Mouse (Mus musculus): ENCODE measurements around the gene Sash1. TPM values are rescaled to one million over a fixed set of nuclear protein-coding genes. Genes with fewer than 3 reads are reported as not detected.

The Sash1 gene
- polyA plus RNA-seq, 1 experiment from 2014 or later, result 4.4 TPM

DNA sequence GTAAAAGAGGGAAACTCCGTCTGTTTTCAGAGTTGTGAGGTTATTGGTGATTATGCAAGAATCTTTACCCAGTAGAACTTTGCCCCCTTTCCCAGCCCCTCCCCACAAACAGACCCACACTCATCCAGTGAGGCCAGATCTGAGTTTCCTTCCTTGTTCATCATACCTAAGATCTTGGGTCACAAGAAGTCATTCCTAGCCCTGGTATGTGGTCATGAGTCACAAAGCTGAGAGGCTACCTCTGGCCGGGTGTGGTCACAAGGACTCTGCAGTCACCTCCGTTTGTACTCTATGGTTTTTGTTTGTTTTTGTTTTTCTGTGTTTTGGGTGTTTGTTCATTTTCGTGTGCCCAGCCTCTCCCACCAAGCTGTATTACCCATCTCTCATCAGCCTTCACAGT is 4.6 kb upstream of the Sash1 start:
- WGBS, result 89% methylated on average over 4 of the region's 4 CpGs
- no peak for ATAC-seq (ENCODE audit: low FRiP score)
- no peaks in the 10 kb centered on the region for H3K36me3 ChIP-seq

DNA sequence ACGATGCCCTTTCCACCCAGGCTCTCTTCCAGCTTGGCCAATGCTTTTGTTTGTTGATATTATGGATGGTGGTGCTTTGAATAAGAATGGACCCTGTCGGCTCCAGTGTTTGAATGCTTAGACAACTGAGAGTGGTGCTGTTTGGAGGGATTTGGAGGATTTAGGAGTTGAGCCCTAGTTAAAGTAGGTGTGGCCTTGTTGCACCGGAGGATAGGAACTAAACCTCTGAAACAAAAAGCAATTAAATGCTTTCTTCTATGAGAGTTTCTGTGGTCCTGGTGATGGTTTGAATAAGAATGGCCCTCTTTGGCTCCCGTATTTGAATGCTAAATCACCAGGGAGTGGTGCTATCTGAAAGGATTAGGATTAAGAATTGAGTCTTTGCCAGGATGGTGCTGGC is 3.5 kb upstream of the Sash1 start:
- WGBS, result 20% methylated on average over 4 of the region's 4 CpGs
- Histone ChIP-seq H3K36me3 (no peaks in the 10 kb centered on the region), H3K4me1 (replicated peaks) (peaks cover 4% of the 10 kb centered on the region), H3K4me2 (no peak overlapping the region), H3K27me3 (peaks cover 13% of the 10 kb centered on the region), H3K4me3 (no peak overlapping the region), H3K27ac (no peak overlapping the region), H3K9ac (no peak overlapping the region), H3K9me3 (no peaks in the 10 kb centered on the region)
- no peak for ATAC-seq (ENCODE audit: low FRiP score)

More for the DNA sequence above, 4.6 kb upstream of the Sash1 start:
- Histone ChIP-seq H3K9ac (no peak overlapping the region), H3K4me3 (no peak overlapping the region), H3K27ac (no peak overlapping the region), H3K4me2 (no peak overlapping the region), H3K27me3 (peaks cover 8% of the 10 kb centered on the region), H3K4me1 (replicated peaks) (peaks cover 3% of the 10 kb centered on the region), H3K9me3 (no peaks in the 10 kb centered on the region)

DNA sequence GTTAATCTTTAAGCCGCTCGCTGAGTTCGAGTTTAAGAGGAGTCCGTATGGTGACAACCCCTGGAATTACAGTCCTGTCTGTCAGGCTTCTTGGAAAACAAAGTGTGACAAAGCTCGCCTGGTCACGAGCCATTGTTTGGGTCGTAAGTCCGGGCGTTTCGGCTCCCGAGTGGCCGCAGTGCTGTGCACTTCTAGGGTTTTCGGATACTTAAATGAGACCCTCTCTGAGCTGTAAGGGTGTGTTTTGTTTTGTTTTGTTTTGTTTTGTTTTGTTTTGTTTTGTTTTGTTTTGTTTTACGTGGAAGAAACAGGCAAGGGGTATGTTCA is 621 bp upstream of the Sash1 start:
- peak overlapping the region; percentile 70 for H3K4me3 ChIP-seq
- H3K4me2 ChIP-seq, result peak overlapping the region; percentile 95
- H3K9me3 ChIP-seq, result no peaks in the 10 kb centered on the region
- WGBS, result under 1% methylated on average over 14 of the region's 14 CpGs
- peaks cover 7% of the 10 kb centered on the region for H3K4me1 ChIP-seq (replicated peaks)
- peak overlapping the region; percentile 86 for H3K27ac ChIP-seq
- ATAC-seq (ENCODE audit: low FRiP score), result peak; percentile 58
- no peaks in the 10 kb centered on the region for H3K36me3 ChIP-seq
- H3K9ac ChIP-seq, result peak overlapping the region; percentile 72
- peaks cover 14% of the 10 kb centered on the region for H3K27me3 ChIP-seq

DNA sequence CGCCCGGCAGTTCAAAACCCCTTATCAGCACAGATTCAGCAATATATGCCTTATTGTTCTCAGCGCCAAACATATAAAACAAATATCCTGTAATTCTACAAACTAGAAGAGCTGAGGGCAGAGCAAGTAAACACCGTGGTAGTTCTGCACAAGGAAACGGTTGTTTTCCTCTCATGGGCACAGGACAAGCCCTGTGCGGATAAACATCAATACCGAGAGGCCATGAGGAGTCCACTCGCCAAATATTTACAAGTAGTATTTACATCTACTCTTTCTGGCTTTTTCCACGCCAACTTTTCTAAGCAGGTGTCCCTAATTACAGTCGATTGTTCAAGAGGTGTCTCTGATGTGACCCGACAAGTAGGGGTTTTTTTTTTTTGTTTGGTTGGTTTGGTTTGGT is 669 bp downstream of the Sash1 start:
- Histone ChIP-seq H3K9me3 (no peaks in the 10 kb centered on the region), H3K36me3 (no peaks in the 10 kb centered on the region), H3K4me2 (peak overlapping the region; percentile 95), H3K4me1 (replicated peaks) (peaks cover 7% of the 10 kb centered on the region), H3K9ac (peak overlapping the region; percentile 72), H3K4me3 (peak overlapping the region; percentile 70), H3K27ac (0 out of 2 replicates have a peak overlapping the region, but pooled peaks have one; percentile 86), H3K27me3 (peaks cover 14% of the 10 kb centered on the region)
- 1% methylated on average over 11 of the region's 11 CpGs for WGBS
- ATAC-seq (ENCODE audit: low FRiP score), result no peak

DNA sequence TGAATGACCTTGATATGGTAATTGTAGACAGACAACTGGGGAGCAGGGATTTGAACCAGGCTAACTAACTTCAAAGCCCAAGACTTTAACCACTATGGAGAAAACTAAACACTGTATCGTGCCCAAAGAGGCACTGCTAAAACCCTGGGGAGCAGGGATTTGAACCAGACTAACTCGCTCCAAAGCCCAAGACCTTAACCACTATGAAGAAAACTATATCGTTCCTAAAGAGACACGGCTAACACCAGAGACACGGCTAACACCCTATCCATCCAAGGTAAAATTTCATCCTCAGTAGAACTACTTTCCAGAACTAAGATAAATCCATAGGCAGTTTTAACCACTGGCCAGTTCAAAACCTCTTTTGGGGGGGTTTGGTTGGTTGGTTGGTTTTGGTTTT is 1.3 kb downstream of the Sash1 start:
- Histone ChIP-seq H3K9ac (no peak overlapping the region), H3K9me3 (no peaks in the 10 kb centered on the region), H3K27me3 (peaks cover 14% of the 10 kb centered on the region), H3K4me2 (peak overlapping the region; percentile 95), H3K4me1 (replicated peaks) (peaks cover 7% of the 10 kb centered on the region), H3K27ac (no peak overlapping the region), H3K36me3 (no peaks in the 10 kb centered on the region), H3K4me3 (peak overlapping the region; percentile 70; the same call in 1 of the 2 replicates)
- no peak for ATAC-seq (ENCODE audit: low FRiP score)
- 49% methylated on average over 5 of the region's 5 CpGs for WGBS

DNA sequence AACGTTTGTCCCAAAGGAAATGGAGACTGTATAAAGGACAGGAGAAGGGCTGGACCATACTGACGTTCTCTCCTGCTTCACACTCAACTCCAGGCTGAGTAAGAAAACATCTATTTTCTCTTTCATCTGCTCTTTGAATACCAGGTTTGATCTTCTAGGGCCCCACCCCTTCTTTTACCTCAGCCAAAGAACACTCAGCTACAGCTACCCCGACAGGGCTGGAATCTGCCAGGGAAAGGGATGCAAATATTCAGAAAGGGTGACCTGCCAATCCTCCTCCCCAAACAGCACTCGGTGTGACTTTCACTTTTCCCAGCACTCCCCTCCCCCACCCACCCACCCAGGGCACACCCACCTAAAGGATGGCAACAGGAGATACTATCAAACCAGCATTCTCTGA is 2.2 kb downstream of the Sash1 start:
- Histone ChIP-seq H3K27ac (no peak overlapping the region), H3K36me3 (no peaks in the 10 kb centered on the region), H3K27me3 (peaks cover 14% of the 10 kb centered on the region), H3K4me2 (peak overlapping the region; percentile 95), H3K9ac (no peak overlapping the region), H3K4me1 (replicated peaks) (peaks cover 10% of the 10 kb centered on the region), H3K4me3 (no peak overlapping the region), H3K9me3 (no peaks in the 10 kb centered on the region)
- 12% methylated on average over 4 of the region's 4 CpGs for WGBS
- ATAC-seq (ENCODE audit: low FRiP score), result no peak

DNA sequence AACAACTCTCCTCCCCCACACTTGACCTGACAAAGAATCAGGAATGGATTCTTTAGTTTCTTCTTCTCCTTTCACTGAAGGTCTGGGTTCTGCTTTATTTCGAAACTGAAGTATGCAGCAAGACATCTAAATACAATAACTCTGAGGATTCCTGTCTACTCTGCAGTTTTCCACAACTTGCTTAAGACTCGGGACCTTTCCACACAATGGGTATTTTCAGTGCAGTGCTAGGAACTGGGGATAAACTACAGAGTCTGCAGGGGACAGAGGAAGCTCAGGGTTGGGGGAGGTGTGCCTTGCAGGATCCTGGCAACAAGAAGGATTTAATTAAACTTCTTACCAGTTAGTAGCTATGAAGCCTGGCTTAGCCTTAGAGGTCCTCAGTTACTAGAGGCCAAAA is 4.1 kb downstream of the Sash1 start:
- peaks cover 10% of the 10 kb centered on the region for H3K4me1 ChIP-seq (replicated peaks)

DNA sequence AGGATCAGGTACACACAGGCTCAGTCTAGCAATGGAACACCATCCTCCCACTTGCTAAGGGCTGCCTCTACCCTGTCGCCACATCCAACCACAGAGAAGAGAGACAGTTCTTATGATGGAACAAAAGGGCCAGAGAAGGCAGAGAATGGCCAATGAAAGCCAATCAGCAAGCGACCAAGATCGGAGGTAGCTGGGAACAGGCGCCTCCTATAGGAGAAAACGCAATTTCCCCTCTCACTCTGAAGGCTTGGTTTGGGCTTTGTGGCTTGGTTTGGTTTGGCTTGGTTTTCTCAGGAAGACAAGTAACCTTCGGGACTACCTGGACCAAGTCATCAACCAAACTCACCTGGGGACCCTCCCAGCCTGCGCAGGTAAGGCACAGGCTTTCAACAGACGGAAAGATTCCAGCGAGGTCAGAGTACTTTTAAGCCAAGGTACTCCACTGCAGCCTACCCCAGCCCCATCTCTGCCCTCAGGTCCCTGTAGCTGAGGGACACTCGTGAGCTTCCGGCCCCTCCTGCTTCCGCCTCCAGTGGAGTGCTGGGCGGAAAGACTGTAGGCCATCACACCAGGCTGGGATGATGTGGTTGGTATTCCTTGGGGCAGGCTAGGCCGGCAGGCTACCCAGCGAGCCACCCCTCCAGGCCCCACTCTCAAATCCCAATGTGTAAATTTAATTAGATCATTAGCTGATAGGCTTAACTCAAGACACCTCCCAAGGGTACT is 4.8 kb downstream of the Sash1 start:
- Histone ChIP-seq H3K4me3 (no peak overlapping the region), H3K9me3 (no peaks in the 10 kb centered on the region), H3K36me3 (no peaks in the 10 kb centered on the region), H3K27me3 (peaks cover 9% of the 10 kb centered on the region), H3K4me1 (replicated peaks) (peaks cover 10% of the 10 kb centered on the region), H3K27ac (peak overlapping the region; percentile 13; the same call in 1 of the 2 replicates), H3K4me2 (no peak overlapping the region), H3K9ac (no peak overlapping the region)
- 65% methylated on average over 15 of the region's 15 CpGs for WGBS
- ATAC-seq (ENCODE audit: low FRiP score), result no peak

More for the DNA sequence above, 4.1 kb downstream of the Sash1 start:
- WGBS, result 37% methylated on average over 2 of the region's 2 CpGs
- no peaks in the 10 kb centered on the region for H3K9me3 ChIP-seq
- no peak overlapping the region for H3K27ac ChIP-seq
- no peak overlapping the region for H3K9ac ChIP-seq
- no peak for ATAC-seq (ENCODE audit: low FRiP score)
- H3K4me3 ChIP-seq, result no peak overlapping the region
- no peaks in the 10 kb centered on the region for H3K36me3 ChIP-seq
- peaks cover 9% of the 10 kb centered on the region for H3K27me3 ChIP-seq
- no peak overlapping the region for H3K4me2 ChIP-seq

DNA sequence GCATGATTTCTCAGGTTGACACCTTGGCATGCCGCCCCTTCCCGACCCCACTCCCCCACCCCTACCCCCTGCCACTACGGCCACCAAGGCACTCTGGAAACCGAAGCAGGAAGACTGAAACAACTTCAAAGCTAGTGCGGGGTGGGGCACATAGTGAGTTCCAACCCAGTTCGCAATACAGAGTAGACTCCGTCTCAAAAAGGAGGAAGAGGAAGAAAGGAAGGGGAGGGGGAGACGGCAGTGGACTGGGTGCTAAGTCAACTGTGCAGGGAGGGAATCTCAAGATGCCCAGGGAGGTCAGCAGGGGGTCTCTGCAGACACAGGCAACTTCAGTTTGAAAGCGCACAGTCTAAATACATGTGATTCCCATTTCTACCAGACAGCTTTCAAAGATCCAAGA is 7.0 kb downstream of the Sash1 start:
- no peak overlapping the region for H3K9ac ChIP-seq
- 50% methylated on average over 9 of the region's 9 CpGs for WGBS
- no peaks in the 10 kb centered on the region for H3K36me3 ChIP-seq
- no peak overlapping the region for H3K27ac ChIP-seq
- no peaks in the 10 kb centered on the region for H3K27me3 ChIP-seq
- no peak for ATAC-seq (ENCODE audit: low FRiP score)
- no peaks in the 10 kb centered on the region for H3K9me3 ChIP-seq
- peaks cover 6% of the 10 kb centered on the region; the same call in 1 of the 2 replicates for H3K4me1 ChIP-seq (replicated peaks)
- H3K4me3 ChIP-seq, result no peak overlapping the region
- H3K4me2 ChIP-seq, result no peak overlapping the region

DNA sequence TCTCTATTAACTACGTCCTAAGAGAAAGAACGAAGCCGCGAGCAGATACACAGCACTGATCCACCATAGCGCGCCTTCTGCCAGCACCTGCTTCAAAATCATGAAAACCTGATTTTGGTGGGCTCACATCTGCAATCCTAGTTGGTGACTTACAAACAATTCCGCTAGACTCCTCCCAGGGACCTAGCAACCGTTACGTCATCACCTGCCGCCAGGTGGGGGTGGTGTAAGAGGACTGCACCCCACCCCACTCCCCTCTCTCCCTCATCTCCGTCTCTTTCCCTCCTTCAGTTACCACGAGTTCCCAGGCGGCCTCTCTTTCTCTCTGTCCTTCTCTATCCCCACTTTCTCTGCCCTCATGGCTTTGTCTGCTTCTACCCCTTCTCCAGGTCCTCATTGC is 7.5 kb downstream of the Sash1 start:
- no peaks in the 10 kb centered on the region for H3K9me3 ChIP-seq
- WGBS, result 83% methylated on average over 13 of the region's 13 CpGs
- H3K4me3 ChIP-seq, result no peak overlapping the region
- H3K27me3 ChIP-seq, result no peaks in the 10 kb centered on the region
- no peak overlapping the region for H3K4me2 ChIP-seq
- peaks cover 6% of the 10 kb centered on the region; the same call in 1 of the 2 replicates for H3K4me1 ChIP-seq (replicated peaks)
- no peak for ATAC-seq (ENCODE audit: low FRiP score)
- H3K36me3 ChIP-seq, result no peaks in the 10 kb centered on the region
- H3K9ac ChIP-seq, result no peak overlapping the region
- H3K27ac ChIP-seq, result no peak overlapping the region

DNA sequence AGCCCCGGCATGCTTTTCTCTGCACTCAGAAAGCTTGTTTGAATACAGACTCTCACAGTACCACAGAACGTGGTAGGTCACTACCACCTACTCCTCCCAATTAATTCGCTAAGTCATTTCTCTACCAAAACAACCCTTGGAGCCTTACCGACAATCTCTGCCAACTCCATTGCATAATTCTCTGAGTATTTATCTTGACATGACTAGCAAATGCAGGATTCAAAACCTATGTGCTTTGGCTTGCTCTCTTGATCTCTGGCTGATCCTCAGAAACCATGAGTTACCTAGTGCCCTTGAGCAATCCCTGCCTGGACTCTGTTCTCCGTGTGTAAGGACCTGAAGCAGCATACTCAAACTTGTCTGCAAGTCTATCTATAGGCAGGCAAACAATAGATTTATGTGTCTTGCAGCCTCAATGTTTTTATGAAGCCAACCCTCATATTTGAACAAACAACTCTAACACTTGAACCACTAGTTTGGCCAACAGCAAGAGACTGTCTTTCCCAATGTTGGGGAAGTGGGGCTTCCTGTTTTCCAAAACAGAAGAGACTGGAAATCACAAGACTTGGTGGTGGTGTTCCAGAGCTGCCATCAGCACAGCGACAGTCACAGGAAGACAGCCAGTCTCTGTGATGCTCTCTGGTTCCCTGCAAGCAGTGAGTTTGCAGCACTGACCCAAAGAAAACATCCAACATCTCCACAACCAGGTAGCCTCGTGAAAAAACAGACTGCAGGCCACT is 12.1 kb downstream of the Sash1 start:
- Histone ChIP-seq H3K9me3 (no peaks in the 10 kb centered on the region), H3K27me3 (no peaks in the 10 kb centered on the region), H3K4me2 (no peak overlapping the region), H3K9ac (no peak overlapping the region), H3K36me3 (no peaks in the 10 kb centered on the region), H3K27ac (no peak overlapping the region), H3K4me1 (replicated peaks) (no peaks in the 10 kb centered on the region), H3K4me3 (no peak overlapping the region)
- ATAC-seq (ENCODE audit: low FRiP score), result no peak
- WGBS, result 83% methylated on average over 7 of the region's 7 CpGs

DNA sequence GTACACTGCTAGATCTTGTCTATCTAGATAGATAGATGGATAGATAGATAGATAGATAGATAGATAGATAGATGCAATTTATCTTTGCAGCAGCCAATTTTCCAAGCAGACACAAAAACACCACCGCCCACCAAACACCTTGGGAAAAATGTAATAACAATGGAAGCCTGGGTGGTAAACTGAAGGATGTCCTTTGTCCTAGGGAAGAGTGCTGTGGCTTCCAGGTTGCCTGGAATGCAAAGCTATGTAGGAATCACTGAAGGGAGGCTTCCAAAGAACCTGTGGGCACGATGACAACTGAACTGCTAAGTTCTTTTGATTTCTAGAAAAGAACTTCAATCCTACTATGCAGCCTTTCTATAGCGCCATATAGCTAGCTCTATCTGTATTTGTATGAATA is 13.1 kb downstream of the Sash1 start:
- WGBS, result 88% methylated on average over 3 of the region's 3 CpGs
- H3K9ac ChIP-seq, result no peak overlapping the region
- no peak overlapping the region for H3K4me2 ChIP-seq
- no peak overlapping the region for H3K4me3 ChIP-seq
- no peaks in the 10 kb centered on the region for H3K9me3 ChIP-seq
- H3K27ac ChIP-seq, result no peak overlapping the region
- H3K36me3 ChIP-seq, result no peaks in the 10 kb centered on the region
- no peak for ATAC-seq (ENCODE audit: low FRiP score)
- H3K4me1 ChIP-seq (replicated peaks), result no peaks in the 10 kb centered on the region
- no peaks in the 10 kb centered on the region for H3K27me3 ChIP-seq

DNA sequence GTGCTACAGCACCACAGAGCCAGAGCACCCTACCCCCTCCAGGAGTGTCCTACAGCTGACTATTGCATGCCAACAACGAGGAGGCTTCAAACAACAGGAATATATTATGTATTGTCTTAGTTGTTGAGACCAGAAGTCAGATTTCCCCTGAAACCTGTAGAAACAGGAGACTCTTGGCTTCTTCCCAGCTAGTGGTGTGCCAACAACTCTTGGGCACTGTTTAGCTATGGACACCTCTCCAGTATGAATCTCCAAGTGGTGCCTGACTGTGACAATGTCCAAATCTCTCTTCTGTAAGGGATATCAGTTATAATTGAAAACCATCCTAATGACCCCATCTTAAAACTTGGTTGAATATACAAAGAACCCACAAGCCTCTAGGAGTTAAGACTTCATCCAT is 13.9 kb downstream of the Sash1 start:
- WGBS, result 82% methylated on average over 1 of the region's 1 CpGs
- Histone ChIP-seq H3K9me3 (no peaks in the 10 kb centered on the region), H3K4me2 (no peak overlapping the region), H3K4me3 (no peak overlapping the region), H3K36me3 (no peaks in the 10 kb centered on the region), H3K4me1 (replicated peaks) (no peaks in the 10 kb centered on the region), H3K27ac (no peak overlapping the region), H3K27me3 (no peaks in the 10 kb centered on the region), H3K9ac (no peak overlapping the region)
- no peak for ATAC-seq (ENCODE audit: low FRiP score)
